Mouse (Mus musculus) mature B cell (primary cell): ENCODE measurements around the gene Slc16a10.

Experiments
- in situ Hi-C: fragments of 300-500 bp; cut with MboI; formaldehyde crosslinking; loops from 2 replicates; pipeline ENCODE4 v1.14.3; 2019

Slc16a10 gene

DNA sequence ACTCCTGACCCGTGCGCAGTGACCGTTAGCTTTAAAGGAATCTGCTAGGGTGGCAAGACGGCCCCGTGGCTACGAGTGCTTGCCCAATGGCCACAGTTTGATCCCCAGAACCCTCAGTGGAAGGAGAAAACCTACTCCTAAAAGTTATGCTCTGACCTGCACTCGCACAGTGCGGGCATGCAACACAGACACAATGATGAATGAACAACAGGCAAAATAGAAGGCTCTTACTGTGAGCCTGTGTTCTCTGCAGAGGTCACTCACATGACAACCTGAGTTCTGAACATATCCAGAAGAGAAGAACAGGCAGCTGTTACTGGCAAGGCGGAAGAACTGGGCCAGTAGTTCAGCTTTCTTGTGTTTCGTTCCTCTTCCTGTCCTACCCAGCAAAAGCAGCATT, 73.5 kb downstream of the Slc16a10 start:
- in situ Hi-C loops, result no loop called here

DNA sequence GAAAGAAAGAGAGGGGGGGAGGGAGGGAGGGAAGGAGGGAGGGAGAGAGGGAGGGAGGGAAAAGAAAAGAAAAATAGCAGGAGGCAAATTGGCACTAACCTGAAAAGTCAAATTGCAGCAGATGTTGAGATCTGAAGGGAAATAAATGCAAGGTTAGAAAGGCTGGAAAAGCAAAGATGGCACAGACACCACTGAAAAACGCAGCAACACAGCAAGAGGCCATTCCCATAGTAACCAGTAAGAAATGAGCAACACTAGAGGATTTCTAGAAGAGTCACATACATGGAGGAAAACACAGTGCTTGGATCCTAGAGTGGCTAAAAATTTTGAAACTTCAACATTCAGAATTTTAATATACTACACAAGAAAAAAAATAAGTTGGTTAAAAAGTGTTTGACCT, 74.5 kb downstream of the Slc16a10 start:
- in situ Hi-C loops, result no loop called here

DNA sequence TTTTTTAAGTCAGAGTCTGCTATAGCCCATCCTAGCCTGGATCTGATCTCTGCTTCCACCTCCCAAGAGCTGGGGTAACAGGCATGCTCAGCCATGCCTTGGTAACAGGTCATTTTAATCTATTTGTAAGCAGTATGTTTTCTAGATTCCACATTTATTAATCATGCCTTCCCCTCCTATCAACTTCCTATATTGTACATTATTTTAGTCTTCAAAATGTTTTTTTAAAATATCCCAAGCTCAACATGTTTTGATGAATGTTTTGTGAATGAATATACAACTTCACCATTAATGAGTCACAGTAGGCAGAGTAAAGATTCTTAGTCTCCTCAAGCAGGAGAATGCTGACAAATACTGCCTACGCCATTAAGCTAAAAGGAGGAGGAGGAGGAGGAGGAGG, 75.0 kb downstream of the Slc16a10 start:
- in situ Hi-C loops, result no loop called here

DNA sequence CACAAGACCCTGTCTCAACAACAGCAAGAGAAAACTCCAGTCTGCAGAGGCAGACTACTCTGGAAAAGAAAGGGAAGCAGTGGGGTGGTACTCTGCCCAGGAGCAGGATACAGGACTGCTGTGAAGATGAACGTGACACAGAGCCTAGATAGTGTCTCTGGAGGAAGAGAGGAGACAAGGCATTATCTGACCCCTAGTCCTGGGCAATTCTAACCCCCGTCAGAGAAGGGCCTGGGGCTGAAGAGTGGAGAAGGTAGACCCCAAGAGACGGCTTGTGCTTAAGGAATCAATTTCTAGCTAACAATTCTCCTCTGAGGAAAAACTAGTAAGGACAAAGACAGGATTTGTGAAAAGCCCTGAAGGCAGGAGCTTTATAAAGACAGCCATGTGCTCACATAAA, 76.7 kb downstream of the Slc16a10 start:
- in situ Hi-C loops, result no loop called here

DNA sequence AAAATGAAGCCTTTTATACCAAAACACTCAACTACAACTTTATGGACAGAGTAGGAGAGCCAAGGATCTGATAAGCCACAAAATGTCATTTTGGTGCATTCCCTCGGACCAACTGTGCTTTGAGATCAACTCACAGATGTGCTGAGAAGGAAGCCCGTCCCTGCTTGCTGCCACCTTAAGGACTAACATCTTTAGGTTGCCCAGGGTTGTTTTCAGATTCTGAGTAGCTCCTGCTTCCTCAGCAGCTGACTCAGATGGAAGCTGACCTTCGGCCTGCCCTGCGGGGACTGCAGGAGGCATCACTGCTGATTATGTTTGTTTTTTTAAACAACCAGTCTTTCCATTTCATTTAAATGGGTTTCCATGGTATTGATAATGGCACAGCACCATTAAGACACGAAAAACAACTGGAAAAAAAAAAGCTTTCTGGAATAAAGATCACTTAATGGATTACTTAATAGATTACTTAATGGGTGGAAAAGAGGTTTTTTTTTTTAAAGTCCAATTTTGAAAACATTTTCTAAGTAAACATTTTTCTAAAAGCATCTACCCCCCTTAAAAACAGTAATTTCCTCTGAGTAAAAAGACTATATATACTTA, 78.7 kb downstream of the Slc16a10 start:
- in situ Hi-C loops, result no loop called here

DNA sequence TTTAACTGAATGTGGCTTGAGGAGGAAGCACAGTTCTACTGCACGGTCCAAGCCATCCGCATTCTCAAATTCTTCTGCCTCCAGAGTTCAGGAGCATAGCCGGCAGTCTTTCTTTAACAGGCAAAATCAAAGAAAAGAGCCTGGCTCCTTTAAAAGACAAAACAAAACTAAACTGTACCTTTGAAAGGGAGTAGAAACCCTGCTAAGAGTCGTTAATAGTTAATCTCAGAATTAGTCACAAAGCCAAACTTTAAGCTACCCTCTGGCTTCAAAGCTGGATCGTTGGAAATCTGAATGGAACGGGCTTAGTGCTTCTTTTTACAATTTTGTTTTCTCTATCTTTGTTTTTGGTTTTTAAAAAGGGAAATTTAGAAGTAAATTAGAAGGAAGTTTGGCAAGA, 79.2 kb downstream of the Slc16a10 start:
- in situ Hi-C loops, result no loop called here

DNA sequence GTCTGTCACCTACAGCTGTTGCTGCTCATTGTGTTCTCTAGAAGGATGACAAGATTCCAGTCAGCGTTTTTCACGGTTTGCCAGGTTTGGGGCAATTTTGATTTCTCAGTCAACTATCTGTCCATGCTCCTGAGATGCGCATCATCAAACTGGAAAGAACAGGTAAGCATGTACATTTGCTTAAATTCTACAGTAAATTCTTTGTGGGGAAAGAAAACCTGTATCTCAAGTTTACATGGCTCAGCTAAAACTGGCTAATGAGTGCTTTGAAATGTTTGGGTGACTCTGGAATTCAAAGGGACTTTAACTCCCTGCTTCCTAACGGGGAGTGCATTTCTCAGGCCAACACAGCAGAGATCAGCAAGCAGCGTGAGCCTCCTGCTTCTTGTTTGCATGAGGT, 80.1 kb downstream of the Slc16a10 start:
- in situ Hi-C loops, result no loop called here

DNA sequence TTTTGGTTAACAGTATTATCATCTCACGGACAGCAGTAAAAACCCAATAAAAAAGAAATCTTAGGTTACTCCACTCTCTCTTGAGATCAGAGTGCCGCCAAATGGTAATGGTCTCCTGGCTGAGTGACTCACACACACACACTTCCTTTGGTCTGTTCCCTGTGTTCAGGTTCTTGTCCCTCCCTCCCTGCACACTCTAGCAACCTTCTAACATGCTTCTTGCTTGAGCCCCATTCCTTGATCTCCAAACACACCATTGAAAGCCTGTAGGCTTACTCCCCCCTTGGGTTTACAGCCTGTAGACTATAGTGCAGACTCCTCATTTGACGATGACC, 83.3 kb downstream of the Slc16a10 start:
- in situ Hi-C loops, result loop anchor here (10.0 kb wide), 2 partner anchors 126 to 156 kb away; no protein-coding TSS in a partner anchor

DNA sequence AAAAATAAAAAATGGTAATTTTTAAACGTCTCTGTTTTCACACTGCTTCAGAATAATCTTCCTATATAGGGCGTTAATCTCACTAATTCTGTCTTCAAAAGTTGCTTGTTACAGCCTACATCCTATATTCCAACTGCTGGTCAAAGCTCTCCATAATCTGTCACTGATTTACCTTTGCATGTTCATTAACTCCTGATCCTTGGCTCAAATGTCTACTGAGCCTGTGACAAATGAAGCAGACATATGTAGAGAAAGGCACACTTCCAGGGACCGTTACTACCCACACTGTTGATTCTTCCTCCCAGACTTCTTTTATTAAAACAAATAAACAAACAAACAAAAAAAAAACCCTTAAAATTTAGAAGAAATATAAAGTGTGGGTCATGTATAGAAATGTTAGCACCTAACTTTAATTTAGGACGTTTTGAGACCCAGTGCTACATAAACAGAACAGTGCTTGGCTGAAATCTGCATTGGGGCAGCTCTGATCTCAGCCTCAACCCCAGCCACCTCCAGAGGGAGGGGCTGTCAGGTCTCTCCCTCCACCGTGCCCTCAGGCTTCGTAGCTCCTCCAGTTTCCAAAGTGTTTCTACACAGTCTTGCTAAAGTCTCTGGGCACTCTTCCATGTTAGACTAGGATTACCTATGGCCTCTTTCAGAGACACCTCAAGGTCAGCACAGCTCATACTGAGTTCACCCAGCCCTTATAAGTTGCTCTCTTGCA, 83.8 kb downstream of the Slc16a10 start:
- in situ Hi-C loops, result loop anchor here (10.0 kb wide), 2 partner anchors 127 to 157 kb away; no protein-coding TSS in a partner anchor

DNA sequence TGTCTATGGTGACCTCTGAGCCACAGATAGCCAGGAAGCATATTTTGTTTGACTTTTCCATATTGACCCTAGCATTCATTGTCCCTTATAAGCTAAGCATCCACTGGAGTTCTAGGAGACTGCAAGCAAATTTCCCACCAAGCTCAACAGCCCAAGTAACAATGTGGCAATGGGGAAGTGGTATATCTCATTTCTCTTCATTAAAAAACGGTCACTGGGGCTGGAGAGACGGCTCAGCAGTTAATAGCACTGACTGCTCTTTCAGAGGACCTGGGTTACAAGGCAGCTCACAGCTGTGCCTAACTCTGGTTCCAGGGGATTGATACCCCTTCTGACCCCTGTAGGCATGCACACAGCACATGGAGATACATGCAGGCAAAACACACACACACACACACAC, 84.4 kb downstream of the Slc16a10 start:
- in situ Hi-C loops, result loop anchor here (10.0 kb wide), 2 partner anchors 127 to 157 kb away; no protein-coding TSS in a partner anchor

DNA sequence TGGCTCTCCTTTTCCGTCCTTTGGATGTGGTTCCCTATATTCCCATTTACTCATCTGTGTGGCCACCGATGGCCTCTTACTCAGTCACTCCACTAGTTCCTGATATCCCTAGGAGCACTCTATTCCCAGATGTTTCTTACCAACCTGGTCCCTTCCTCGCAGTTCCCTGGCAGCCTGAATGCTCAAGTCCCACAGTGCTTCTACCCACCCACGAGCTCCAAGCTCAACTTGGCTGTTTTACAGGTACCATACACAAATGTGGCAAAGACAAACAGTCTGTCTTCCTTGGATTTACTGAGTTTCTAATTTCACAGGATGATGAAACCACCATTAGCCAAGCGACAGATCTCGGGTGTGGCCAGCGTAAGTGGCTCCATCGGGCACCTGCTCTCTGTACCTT, 87.6 kb downstream of the Slc16a10 start:
- in situ Hi-C loops, result loop anchor here (10.0 kb wide), 2 partner anchors 130 to 160 kb away; no protein-coding TSS in a partner anchor

DNA sequence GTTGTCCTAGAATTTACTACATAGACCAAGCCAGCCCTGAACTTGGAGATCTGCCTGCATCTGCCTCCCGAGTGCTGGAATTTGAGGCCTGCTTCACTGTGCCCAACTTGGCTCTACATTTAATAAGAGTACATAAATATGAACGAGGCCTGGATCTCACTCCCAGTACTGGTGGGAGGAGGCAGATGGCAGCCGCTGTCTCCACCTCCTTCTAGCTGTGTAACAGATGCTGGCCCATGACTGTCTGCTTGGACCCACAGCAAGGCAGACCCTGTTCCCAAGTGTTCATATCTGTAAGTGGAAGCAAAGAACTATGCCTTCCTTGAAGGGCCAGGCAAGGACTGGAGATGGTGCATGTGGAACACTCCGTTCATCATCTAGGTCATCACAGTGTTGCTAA, 88.2 kb downstream of the Slc16a10 start:
- in situ Hi-C loops, result loop anchor here (10.0 kb wide), 2 partner anchors 131 to 161 kb away; no protein-coding TSS in a partner anchor

DNA sequence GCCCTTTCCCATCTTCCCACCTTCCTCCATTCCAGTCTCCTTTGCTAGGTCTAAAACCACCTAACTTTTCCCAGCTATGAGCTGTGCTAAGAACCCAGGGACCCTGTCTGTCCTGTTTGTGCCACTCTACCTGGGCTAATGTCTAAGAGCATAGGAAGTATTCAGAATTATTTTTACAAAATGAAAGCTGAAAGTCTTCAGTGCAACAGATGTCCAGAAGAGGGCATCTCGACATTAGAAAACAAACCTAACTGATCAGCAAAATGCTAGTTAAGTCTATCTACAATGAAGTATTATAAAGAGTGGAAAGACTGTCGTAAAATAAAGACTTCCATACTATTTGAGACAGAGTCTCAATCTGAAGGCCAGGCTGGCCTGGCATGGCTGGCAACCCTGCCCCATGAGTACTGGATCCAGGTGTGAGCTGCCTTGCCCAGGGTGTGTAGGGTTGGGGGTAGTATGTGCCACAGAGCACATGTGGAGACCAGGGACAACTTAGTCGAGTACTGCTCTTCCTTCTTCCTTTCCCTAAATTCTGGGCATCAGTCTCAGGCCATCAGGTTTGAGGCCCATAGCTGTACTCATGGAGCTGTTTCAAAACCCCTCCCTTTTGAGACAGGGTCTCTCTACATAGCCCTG, 88.7 kb downstream of the Slc16a10 start:
- in situ Hi-C loops, result loop anchor here (10.0 kb wide), 2 partner anchors 131 to 161 kb away; no protein-coding TSS in a partner anchor

DNA sequence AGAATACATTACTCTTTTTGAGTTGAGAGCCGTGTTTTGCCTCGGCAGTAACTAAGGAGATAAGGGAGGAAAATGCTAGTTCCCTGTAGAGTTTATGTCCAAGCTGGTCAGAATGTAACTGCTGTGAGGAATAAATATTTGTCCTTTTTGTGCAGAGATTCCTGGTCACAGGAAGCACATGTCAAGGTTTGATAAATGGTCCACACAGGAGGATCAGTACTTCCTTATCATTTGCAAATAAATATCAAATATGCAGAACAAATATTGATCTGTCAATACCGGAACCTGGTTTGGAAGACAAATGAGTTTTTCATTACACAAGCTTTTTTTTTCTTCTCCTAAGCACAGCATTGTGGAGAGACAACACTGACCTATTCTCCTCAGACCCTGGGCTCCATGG, 90.1 kb downstream of the Slc16a10 start:
- in situ Hi-C loops, result loop anchor here (10.0 kb wide), 2 partner anchors 133 to 163 kb away; no protein-coding TSS in a partner anchor

DNA sequence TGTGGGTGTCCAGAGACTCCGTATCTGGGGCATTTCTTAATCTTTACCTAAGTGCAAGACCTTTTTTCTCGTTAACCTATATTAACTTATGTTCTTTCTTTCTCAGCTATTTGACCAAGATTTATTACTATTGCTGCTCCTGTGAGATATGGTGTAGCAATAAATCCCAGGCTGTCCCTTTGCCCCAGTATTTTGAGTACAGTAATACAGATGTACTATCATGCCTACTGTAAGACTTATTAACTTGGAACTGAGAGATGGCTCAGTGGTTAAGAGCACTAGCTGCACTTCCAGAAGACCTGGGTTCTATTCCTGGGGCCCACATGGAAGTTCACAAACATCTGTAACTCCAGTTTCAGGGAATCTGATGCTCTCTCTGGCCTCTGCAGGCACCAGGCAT, 91.3 kb downstream of the Slc16a10 start:
- in situ Hi-C loops, result loop anchor here (10.0 kb wide), 2 partner anchors 134 to 164 kb away; no protein-coding TSS in a partner anchor

DNA sequence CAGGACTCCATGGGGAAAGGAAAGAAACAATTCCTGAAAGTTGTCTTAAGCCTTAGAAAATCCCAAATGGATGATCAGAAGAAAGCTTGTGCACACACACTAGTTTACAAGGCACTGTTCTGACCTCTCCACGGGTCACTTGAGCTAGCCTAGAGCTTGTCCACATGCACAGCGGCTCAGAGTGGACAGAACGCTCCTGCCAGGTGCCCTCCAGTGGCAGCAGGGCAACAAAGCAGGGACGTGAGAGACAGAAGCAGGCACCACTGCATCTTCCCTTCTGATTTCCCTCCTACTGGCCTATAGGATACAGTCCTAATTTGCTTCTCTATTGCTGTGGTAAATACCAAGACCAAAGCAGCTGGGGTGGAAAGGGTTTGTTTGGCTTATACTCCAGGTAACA, 100.7 kb downstream of the Slc16a10 start:
- in situ Hi-C loops, result no loop called here

DNA sequence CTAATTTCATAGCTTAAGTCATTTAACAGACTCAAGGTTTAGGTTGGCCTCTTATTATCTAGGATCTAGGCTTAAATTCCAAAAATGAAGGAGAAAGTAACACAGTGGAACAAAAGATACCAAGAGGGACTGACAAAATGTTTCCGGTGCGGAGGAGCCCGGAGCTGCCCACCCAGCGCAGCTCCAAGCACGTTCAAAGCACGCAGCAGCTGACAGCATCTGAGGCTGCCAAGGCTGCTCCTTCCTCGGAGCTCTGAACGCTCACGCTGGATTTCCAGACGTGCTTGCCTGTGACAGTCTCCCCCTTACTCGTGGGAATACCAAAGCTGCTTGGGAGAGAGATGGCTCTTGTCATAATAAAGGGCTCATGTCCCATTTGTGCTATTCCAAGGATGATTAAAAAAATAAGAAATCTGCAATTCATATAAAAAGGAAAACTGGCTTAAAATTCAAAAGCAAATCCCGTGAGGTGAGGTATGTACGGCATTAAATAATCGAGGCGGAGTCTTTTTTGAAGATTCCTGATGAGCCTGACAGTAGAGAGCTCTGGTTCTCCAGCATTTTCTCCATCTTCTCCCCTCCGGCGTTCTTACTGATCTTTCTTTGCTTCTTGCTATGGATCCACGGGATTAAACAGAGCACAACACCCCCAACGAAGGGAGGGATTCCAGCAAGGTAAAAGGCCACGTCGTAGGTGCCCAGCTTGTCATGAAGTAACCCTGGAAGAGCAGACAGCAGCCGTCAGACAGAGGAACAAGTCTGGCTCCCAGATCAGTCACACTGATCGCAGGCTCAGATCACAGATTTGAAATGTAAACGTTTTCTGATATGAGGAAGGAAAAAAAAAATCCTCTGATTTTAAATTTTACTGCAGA, 105.1 kb downstream of the Slc16a10 start:
- in situ Hi-C loops, result no loop called here

DNA sequence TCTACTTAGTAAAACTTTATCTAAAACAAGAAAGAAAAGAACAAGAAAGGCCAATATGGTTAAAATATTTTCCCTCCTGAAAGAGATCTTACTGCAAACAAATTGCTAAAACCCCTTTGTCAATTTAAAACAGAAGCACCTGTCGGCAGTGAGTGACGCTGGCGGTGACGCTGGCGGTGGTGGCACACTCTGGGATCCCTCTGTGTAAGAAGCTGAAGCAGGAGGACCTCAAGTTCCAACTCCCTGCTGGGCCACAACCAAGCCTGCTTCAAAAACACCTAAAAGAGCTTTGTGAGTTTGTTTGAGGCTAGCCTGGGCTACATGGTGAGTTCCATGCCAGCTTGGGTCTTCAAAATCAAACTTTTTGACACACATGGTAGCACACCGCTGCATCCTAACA, 107.1 kb downstream of the Slc16a10 start:
- in situ Hi-C loops, result no loop called here

DNA sequence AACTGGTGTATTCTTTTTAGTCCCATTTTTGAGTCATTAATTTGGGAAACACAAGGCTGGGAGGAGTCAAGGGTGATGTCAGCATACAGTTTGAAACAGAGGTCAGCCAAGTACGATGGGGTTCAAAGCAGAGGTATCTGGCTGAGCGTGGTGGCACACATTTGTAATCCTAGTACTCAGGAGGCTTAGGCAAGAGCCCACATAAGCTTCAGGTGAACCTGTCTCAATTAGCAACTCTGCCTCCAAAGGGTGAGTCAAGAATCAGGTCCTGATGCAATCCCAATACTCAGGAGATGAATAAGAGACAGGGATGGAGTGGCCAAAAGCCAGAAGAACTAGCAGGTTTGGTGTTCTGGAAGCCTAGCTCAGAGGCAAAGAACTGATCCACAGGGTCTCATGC, 109.2 kb downstream of the Slc16a10 start:
- in situ Hi-C loops, result no loop called here

DNA sequence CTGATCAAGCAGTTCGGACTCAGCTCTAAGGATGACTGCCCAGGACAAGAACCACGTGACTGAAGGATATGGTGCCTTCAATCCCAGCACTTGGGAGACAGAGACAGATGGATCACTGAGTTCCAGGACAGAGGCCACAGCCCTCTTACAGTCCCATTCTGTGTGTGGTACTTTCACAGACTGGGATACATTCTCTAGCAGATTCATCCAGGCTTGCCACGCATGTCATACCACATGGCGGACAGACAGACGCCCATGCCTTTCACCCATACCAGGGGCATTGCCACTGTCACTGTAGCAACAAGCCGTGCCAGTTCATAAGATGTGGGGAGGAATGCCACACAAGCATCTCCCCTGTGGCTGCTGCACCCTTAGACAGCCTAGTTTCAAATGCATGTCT, 111.3 kb downstream of the Slc16a10 start:
- in situ Hi-C loops, result no loop called here

DNA sequence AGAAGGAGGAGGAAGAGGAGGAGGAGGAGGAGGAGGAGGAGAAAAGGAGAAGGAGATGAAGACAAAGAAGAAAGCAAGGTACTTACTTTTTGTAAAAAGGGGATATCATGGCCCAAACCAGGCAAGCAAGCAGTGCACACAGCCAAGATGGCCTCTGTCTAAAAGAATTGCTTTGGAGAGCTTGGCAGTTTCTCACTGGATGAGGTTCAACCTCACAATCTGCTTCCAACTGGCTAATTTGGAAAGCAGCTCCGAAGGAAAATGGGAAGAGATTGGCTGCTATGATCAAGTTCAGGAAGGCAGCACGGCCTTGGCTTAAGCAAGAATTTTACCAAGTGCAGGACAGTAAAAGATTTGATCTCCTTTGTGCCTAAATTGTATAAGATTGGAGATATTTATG, 112.4 kb downstream of the Slc16a10 start:
- in situ Hi-C loops, result no loop called here

DNA sequence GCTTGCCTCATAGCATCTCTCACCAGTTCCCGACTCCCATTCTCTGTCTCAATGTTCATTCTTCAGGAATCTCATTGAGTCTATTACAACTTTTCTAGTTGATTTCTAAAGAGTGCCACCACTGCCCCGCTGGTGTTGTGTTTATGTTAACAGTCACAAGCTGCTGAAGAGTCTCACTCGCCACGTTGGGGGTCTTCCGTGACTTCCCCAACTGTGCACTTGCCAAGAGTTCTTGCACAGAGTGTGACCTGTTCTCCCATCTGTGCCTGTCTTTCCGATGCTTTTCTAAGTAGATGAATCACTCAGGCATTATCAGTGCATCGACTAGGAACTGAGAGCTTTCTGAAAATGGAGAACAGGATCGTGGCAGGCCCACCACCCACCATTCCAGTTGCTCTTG, 114.0 kb downstream of the Slc16a10 start:
- in situ Hi-C loops, result no loop called here
